Mouse (Mus musculus) myocyte (in vitro differentiated cells): Measurements from ENCODE around the gene Mob2.

Source experiments
- E2F4 ChIP-seq: IDR thresholded peaks from one replicate; pipeline ENCODE4 v1.6.1; 2011; ENCODE audit warnings: mild to moderate bottlenecking, control low read depth, moderate library complexity; ENCODE audit not compliant: insufficient read depth
- MYOG ChIP-seq, 3 experiments: IDR thresholded peaks; one replicate each; pipeline ENCODE4 v1.6.1; 2011; ENCODE audit warnings: control low read depth in 2 of 3, low read depth in 2 of 3, mild to moderate bottlenecking in 2 of 3; ENCODE audit not compliant: insufficient read length in 2 of 3, control insufficient read depth in 1 of 3, insufficient read depth in 1 of 3
- POLR2A ChIP-seq: IDR thresholded peaks from one replicate; pipeline ENCODE4 v1.6.1; 2011; ENCODE audit warnings: low read depth, mild to moderate bottlenecking, control low read depth, moderate library complexity; ENCODE audit not compliant: insufficient read length
- USF1 ChIP-seq: IDR thresholded peaks from one replicate; pipeline ENCODE4 v1.6.1; 2011; ENCODE audit warnings: low read depth, mild to moderate bottlenecking, control low read depth, moderate library complexity

DNA sequence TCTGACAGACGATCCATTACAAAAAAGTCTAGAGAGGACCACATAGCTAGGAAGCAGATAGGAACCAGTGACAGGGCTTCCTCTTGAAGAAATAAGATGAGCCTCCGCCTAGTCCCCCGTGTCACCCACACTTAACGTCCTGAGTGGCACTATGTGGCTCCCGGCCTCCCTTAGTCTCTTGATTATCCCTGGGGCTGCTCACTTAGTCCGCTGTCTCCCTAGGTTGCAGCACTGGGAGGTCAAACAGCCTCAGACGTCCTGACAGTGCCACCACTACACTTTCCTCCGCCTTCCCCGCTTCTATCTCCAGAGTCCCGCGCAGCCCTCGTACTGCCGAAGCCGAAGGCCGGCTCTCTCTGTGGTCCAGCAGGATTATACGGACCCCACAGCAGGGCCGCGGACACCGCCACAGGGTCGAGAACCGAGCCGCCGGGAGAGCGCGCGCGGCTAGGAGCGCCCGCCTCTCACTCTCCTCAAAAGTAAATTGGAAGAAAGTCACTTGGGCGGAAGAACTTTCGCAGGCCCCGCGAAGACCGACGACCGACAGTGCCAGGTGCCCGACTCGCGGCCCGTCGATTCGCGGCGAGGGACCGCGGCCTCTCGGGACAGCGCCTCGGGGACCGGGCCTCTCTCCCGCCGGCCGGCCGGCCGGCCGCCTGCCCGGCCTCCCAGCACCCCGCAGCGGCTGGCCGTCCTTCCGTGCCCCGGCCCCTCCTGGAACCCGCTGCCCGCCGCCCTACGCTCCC is 507 bp downstream of the Mob2 start:
- TF ChIP-seq MYOG (IDR thresholded peaks at IDR 0.05; ENCODE audit: control insufficient read depth in 1 of 3, insufficient read depth in 1 of 3, insufficient read length in 2 of 3, low read depth in 2 of 3) (no peak), E2F4 (no peak), USF1 (no peak), POLR2A (no peak)
